Mouse (Mus musculus) stomach, embryonic 14.5 days (tissue): Measurements from ENCODE around the gene Optn. TPM values are rescaled to one million over a fixed set of nuclear protein-coding genes. Genes with fewer than 3 reads are reported as not detected.
"Not testable (repeated sequence)": the region's sequence is repeated elsewhere in the genome, so short reads cannot be mapped to it uniquely, and the experiment has no call there.

ENCODE experiments used
- ATAC-seq: fragments of 200-750 bp; cut with Nextera tagmentation; 2 replicates; pipeline ENCODE4 v1.8.0; 2017; ENCODE audit warnings: low read depth, moderate TSS enrichment; ENCODE audit not compliant: insufficient number of reproducible peaks, insufficient read depth, low FRiP score
- H3K27ac ChIP-seq: fragments of 300-500 bp; sonication (generic); 2 replicates; pipeline ENCODE4 v1.5.1; 2014; ENCODE audit warnings: mild to moderate bottlenecking, low read length, moderate library complexity, mixed read lengths
- H3K27me3 ChIP-seq: fragments of 300-500 bp; sonication (generic); 2 replicates; pipeline ENCODE4 v1.6.1; 2014; ENCODE audit warnings: low read length, control low read depth, mixed read lengths; ENCODE audit not compliant: control insufficient read depth, insufficient read depth
- H3K36me3 ChIP-seq: fragments of 300-500 bp; sonication (generic); 2 replicates; pipeline ENCODE4 v1.6.1; 2014; ENCODE audit warnings: mild to moderate bottlenecking, control low read depth, low read length, moderate library complexity, mixed read lengths; ENCODE audit not compliant: control insufficient read depth, insufficient read depth
- H3K4me1 ChIP-seq: fragments of 300-500 bp; sonication (generic); 2 replicates; pipeline ENCODE4 v1.6.1; 2014; ENCODE audit warnings: low read length, control low read depth, mixed read lengths; ENCODE audit not compliant: control insufficient read depth, insufficient read depth
- H3K4me2 ChIP-seq: fragments of 300-500 bp; sonication (generic); replicated peaks from 2 replicates; pipeline ENCODE4 v1.6.1; 2014; ENCODE audit warnings: low read depth, low read length, control low read depth
- H3K4me3 ChIP-seq: fragments of 300-500 bp; sonication (generic); 2 replicates; pipeline ENCODE4 v1.5.1; 2014; ENCODE audit warnings: low read depth, low read length, control low read depth
- H3K9ac ChIP-seq: fragments of 300-500 bp; sonication (generic); replicated peaks from 2 replicates; pipeline ENCODE4 v1.6.1; 2014; ENCODE audit warnings: low read depth, mild to moderate bottlenecking, control low read depth, low read length, moderate library complexity, mixed read lengths
- H3K9me3 ChIP-seq: fragments of 300-500 bp; sonication (generic); 2 replicates; pipeline ENCODE4 v1.6.1; 2016; ENCODE audit warnings: low read depth, low read length, control low read depth; ENCODE audit not compliant: control insufficient read depth
- WGBS: fragments of 180-500 bp; shearing (Covaris S2); extraction: QIAGEN DNeasy Blood & Tissue Kit; methylation state at CpG from one replicate; pipeline ENCODE4 v1.1.7; 2014; 5-methylcytosine and 5-hydroxymethylcytosine counted together
- polyA plus RNA-seq: library from polyadenylated mRNA; unstranded; fragments of >200 nt; fragmentation: Nextera tagmentation; extraction: Ambion mirVana; gene quantifications from 2 replicates; pipeline ENCODE4 v1.2.1, GENCODE M21; 2014

Optn gene
- polyA plus RNA-seq, 1 experiment from 2014 or later: 6.5 TPM

GRCm38 (mm10) chr2:5090385-5090784 lies 26.5 kb upstream of the Optn start:
- not testable (repeated sequence) for H3K4me2 ChIP-seq, H3K27ac ChIP-seq, H3K36me3 ChIP-seq, ATAC-seq, H3K9me3 ChIP-seq, H3K4me1 ChIP-seq, H3K4me3 ChIP-seq, H3K27me3 ChIP-seq, H3K9ac ChIP-seq
- 86% methylated on average over 2 of the region's 4 CpGs for WGBS

GRCm38 (mm10) chr2:5087667-5088066 lies 23.8 kb upstream of the Optn start:
- Histone ChIP-seq H3K4me3 (no peak overlapping the region), H3K4me1 (no peaks in the 10 kb centered on the region), H3K4me2 (no peak overlapping the region), H3K9ac (no peak overlapping the region), H3K27ac (no peak overlapping the region), H3K36me3 (no peaks in the 10 kb centered on the region), H3K9me3 (no peaks in the 10 kb centered on the region), H3K27me3 (no peaks in the 10 kb centered on the region)
- ATAC-seq: no peak
- WGBS: 84% methylated on average over 3 of the region's 3 CpGs

- H3K4me1 ChIP-seq: no peaks in the 10 kb centered on the region
- H3K9me3 ChIP-seq: no peaks in the 10 kb centered on the region
- H3K27ac ChIP-seq: no peak overlapping the region
- H3K4me2 ChIP-seq: no peak overlapping the region
- no peaks in the 10 kb centered on the region for H3K27me3 ChIP-seq
- H3K4me3 ChIP-seq: no peak overlapping the region
- H3K36me3 ChIP-seq: no peaks in the 10 kb centered on the region
- 92% methylated on average over 7 of the region's 7 CpGs for WGBS
- H3K9ac ChIP-seq: no peak overlapping the region
- ATAC-seq: no peak
Measured at GRCm38 (mm10) chr2:5083739-5084138, 19.9 kb upstream of the Optn start.

- ATAC-seq: peak; percentile 37; the same call in 1 of the 2 replicates
- Histone ChIP-seq H3K4me3 (peak overlapping the region; percentile 17), H3K27ac (0 out of 2 replicates have a peak overlapping the region, but pooled peaks have one; percentile 10), H3K9me3 (no peaks in the 10 kb centered on the region), H3K4me1 (no peaks in the 10 kb centered on the region), H3K4me2 (peak overlapping the region; percentile 46), H3K9ac (peak overlapping the region; percentile 33; the same call in 1 of the 2 replicates), H3K27me3 (no peaks in the 10 kb centered on the region), H3K36me3 (no peaks in the 10 kb centered on the region)
- 5% methylated on average over 14 of the region's 14 CpGs for WGBS
Measured at GRCm38 (mm10) chr2:5080053-5080787, 16.4 kb upstream of the Optn start.

- 0 out of 2 replicates have a peak, but pooled peaks have one; percentile 49 for ATAC-seq
- H3K4me2 ChIP-seq: no peak overlapping the region
- no peaks in the 10 kb centered on the region for H3K36me3 ChIP-seq
- no peak overlapping the region for H3K9ac ChIP-seq
- no peak overlapping the region for H3K27ac ChIP-seq
- H3K9me3 ChIP-seq: no peaks in the 10 kb centered on the region
- no peaks in the 10 kb centered on the region for H3K27me3 ChIP-seq
- H3K4me3 ChIP-seq: no peak overlapping the region
- 76% methylated on average over 2 of the region's 2 CpGs for WGBS
- H3K4me1 ChIP-seq: no peaks in the 10 kb centered on the region
Measured at GRCm38 (mm10) chr2:5077937-5078336, 14.1 kb upstream of the Optn start.

GRCm38 (mm10) chr2:5077490-5077889 lies 13.6 kb upstream of the Optn start:
- no peaks in the 10 kb centered on the region for H3K4me1 ChIP-seq
- no peaks in the 10 kb centered on the region for H3K36me3 ChIP-seq
- H3K4me2 ChIP-seq: no peak overlapping the region
- H3K4me3 ChIP-seq: no peak overlapping the region
- no peak overlapping the region for H3K27ac ChIP-seq
- no peak for ATAC-seq
- H3K9me3 ChIP-seq: no peaks in the 10 kb centered on the region
- 73% methylated on average over 2 of the region's 2 CpGs for WGBS
- H3K27me3 ChIP-seq: no peaks in the 10 kb centered on the region
- H3K9ac ChIP-seq: no peak overlapping the region

GRCm38 (mm10) chr2:5075856-5076255 lies 12.0 kb upstream of the Optn start:
- Histone ChIP-seq H3K4me2 (no peak overlapping the region), H3K27me3 (no peaks in the 10 kb centered on the region), H3K9me3 (no peaks in the 10 kb centered on the region)

GRCm38 (mm10) chr2:5075432-5075831 lies 11.6 kb upstream of the Optn start:
- Histone ChIP-seq H3K36me3 (no peaks in the 10 kb centered on the region), H3K9me3 (no peaks in the 10 kb centered on the region), H3K4me2 (no peak overlapping the region), H3K27ac (no peak overlapping the region), H3K9ac (no peak overlapping the region), H3K27me3 (no peaks in the 10 kb centered on the region), H3K4me3 (no peak overlapping the region), H3K4me1 (no peaks in the 10 kb centered on the region)
- WGBS: 45% methylated on average over 2 of the region's 2 CpGs
- no peak for ATAC-seq

More at GRCm38 (mm10) chr2:5075856-5076255, 12.0 kb upstream of the Optn start:
- no peak overlapping the region for H3K27ac ChIP-seq
- H3K4me1 ChIP-seq: no peaks in the 10 kb centered on the region
- no peak overlapping the region for H3K4me3 ChIP-seq
- no peak for ATAC-seq
- H3K36me3 ChIP-seq: no peaks in the 10 kb centered on the region
- H3K9ac ChIP-seq: no peak overlapping the region

GRCm38 (mm10) chr2:5073785-5074184 lies 9.9 kb upstream of the Optn start:
- WGBS: 93% methylated on average over 3 of the region's 3 CpGs
- ATAC-seq: no peak

More at GRCm38 (mm10) chr2:5073785-5074184, 9.9 kb upstream of the Optn start:
- Histone ChIP-seq H3K9me3 (no peaks in the 10 kb centered on the region), H3K36me3 (no peaks in the 10 kb centered on the region), H3K27me3 (no peaks in the 10 kb centered on the region), H3K4me3 (no peak overlapping the region), H3K27ac (no peak overlapping the region), H3K4me1 (no peaks in the 10 kb centered on the region), H3K9ac (no peak overlapping the region), H3K4me2 (no peak overlapping the region)
